Mouse (Mus musculus) G1E (cell line): ENCODE results near the gene Tnrc18. TPM values are rescaled to one million over a fixed set of nuclear protein-coding genes. Genes with fewer than 3 reads are reported as not detected.
"Not testable (repeated sequence)": the region's sequence is repeated elsewhere in the genome, so short reads cannot be mapped to it uniquely, and the experiment has no call there.

Experiments used
- ATAC-seq: 2 replicates; pipeline ENCODE4 v1.8.0; 2016; ENCODE audit warnings: mild to moderate bottlenecking; ENCODE audit not compliant: insufficient number of reproducible peaks, poor library complexity, low FRiP score, severe bottlenecking; ENCODE audit errors: extremely low read depth
- DNase-seq: peaks from one replicate; pipeline ENCODE4 v3.0.0; 2012; ENCODE audit warnings: low spot score
- H3K27me3 ChIP-seq: 2 replicates; pipeline ENCODE4 v1.6.1; 2012; ENCODE audit warnings: mild to moderate bottlenecking, low read length, inconsistent platforms; ENCODE audit not compliant: insufficient read depth
- H3K36me3 ChIP-seq: replicated peaks from 2 replicates; pipeline ENCODE3; 2012; ENCODE audit warnings: mild to moderate bottlenecking, inconsistent platforms
- H3K4me1 ChIP-seq: 2 replicates; pipeline ENCODE4 v1.6.1; 2012; ENCODE audit warnings: low read depth, low read length, inconsistent platforms, mixed read lengths; ENCODE audit not compliant: insufficient read depth
- H3K4me3 ChIP-seq: 2 replicates; pipeline ENCODE4 v1.5.1; 2012; ENCODE audit warnings: low read depth, mild to moderate bottlenecking, inconsistent platforms, low read length, moderate library complexity, mixed read lengths
- H3K9me3 ChIP-seq: replicated peaks from 2 replicates; pipeline ENCODE4 v1.6.1; 2012; ENCODE audit warnings: inconsistent platforms
- CTCF ChIP-seq: IDR thresholded peaks from 2 replicates; pipeline ENCODE4 v1.5.1; 2012; ENCODE audit warnings: low read depth, low read length, inconsistent platforms, mixed read lengths
- GATA1 ChIP-seq: IDR thresholded peaks from 2 replicates; pipeline ENCODE4 v1.6.1; 2012; ENCODE audit warnings: borderline replicate concordance, low read length, inconsistent platforms, mixed read lengths
- GATA2 ChIP-seq: IDR thresholded peaks from 2 replicates; pipeline ENCODE4 v1.6.1; 2012; ENCODE audit warnings: low read depth, low read length, inconsistent platforms, borderline replicate concordance
- POLR2AphosphoS5 ChIP-seq: IDR thresholded peaks from 2 replicates; pipeline ENCODE4 v1.6.1; 2012; ENCODE audit warnings: low read depth, low read length, inconsistent platforms; ENCODE audit not compliant: insufficient replicate concordance
- TAL1 ChIP-seq: conservative IDR thresholded peaks from 2 replicates; pipeline ENCODE4 v1.6.1; 2012; ENCODE audit warnings: low read depth, low read length, inconsistent platforms, mixed read lengths
- polyA plus RNA-seq: library from polyadenylated mRNA; stranded (reverse); fragments of >175 nt; gene quantifications from 2 replicates; pipeline ENCODE4 v1.2.3, GENCODE M21; 2012
- total RNA-seq, 2 experiments: library from RNA; stranded (forward) in 1 of 2; stranded (reverse) in 1 of 2; fragments of 200-1000 nt in 1 of 2; fragments of >200 nt in 1 of 2; fragmentation: Nextera tagmentation in 1 of 2; gene quantifications; 2 replicates each; pipeline ENCODE4 v1.2.3; 2014 to 2017

The Tnrc18 gene
- total and polyA plus RNA-seq, 3 experiments: 5.4 to 81.6 (median 36.3) TPM

DNA sequence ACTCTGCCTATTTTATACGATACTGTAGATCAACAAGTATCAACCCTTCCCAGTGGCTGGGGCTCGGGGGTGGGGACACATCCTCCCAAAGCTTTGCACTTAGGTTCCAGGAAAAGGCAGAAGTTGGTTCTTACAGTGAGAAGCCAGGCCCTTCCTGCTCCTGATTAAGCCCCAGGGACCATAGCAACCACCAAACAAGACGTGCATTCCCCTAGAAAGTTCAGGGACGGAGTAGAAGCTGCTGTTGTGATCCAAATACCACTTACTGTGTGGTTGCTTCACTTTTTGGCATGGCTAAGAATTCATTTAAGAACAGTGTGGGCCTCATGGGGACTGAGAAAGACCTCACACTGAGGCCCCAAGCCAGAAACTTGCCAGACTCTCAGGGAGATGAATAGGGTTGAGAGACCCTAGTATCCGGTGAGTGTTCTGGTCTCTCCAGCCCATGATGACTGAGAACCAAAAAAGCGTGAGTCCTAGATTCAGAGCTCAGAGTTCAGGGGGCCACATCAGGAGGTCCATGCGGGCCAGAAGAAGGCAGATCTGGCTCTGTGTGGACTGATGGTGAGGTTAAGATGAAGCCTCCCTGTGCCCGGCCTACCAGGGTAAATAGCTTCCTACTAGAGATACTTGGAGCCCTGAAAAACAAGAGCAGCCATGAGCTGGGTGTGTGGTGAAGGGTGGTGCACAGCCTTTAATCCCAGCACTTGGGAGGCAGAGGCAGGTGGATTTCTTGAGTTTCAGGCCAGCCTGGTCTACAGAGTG lies 24.1 kb upstream of the Tnrc18 start:
- Histone ChIP-seq H3K9me3 (no peaks in the 10 kb centered on the region), H3K4me3 (no peak overlapping the region), H3K36me3 (no peaks in the 10 kb centered on the region), H3K27me3 (peaks cover 25% of the 10 kb centered on the region), H3K4me1 (peaks cover 18% of the 10 kb centered on the region; the same call in 1 of the 2 replicates)
- TF ChIP-seq POLR2AphosphoS5: no peak
- no peak for TF ChIP-seq GATA1
- TF ChIP-seq CTCF: no peak
- TF ChIP-seq TAL1: no peak
- no peak for TF ChIP-seq GATA2
- ATAC-seq (no peak), DNase-seq (no peak)

DNA sequence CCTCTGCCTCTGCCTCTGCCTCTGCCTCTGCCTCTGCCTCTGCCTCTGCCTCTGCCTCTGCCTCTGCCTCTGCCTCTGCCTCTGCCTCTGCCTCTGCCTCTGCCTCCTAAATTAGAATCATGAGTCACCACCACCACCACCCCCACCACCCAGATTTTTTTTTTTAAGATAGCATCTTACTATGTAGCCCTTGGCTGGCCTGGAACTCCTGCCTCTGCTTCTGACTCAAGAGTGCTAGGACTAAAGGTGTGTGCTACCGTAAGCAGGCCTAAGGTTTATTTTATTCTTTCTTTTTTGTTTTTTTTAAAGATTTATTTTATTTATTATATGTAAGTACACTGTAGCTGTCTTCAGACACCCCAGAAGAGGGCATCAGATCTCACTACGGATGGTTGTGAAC lies 20.0 kb upstream of the Tnrc18 start:
- Histone ChIP-seq H3K4me1 (peaks cover 19% of the 10 kb centered on the region), H3K27me3 (peaks cover 28% of the 10 kb centered on the region)
- not testable (repeated sequence) for H3K4me3 ChIP-seq, H3K9me3 ChIP-seq, H3K36me3 ChIP-seq, DNase-seq, ATAC-seq

DNA sequence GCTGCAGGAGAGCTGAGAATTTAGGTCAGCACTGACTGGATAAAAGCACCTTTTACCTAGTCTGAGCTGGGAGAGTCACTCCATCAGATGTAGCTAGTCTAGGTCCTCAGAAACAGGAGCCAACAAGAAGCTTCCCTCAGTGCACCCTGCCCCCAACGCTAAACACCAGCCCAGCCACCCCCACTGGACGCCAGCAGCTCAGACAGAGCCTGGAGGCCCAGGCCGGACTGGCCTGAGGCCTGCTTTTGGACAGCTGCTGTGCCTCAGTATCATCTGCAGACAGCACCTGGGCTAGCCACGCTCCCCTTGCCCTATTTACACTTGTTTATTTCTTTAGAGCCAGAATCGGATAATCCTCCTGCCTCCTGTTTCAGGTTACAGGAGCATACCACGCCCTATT lies 19.4 kb upstream of the Tnrc18 start:
- no peak for DNase-seq
- Histone ChIP-seq H3K27me3 (peaks cover 28% of the 10 kb centered on the region), H3K4me1 (peaks cover 15% of the 10 kb centered on the region), H3K9me3 (peaks cover 13% of the 10 kb centered on the region), H3K36me3 (no peaks in the 10 kb centered on the region), H3K4me3 (no peak overlapping the region)
- TF ChIP-seq GATA1 (no peak), CTCF (no peak), POLR2AphosphoS5 (no peak), TAL1 (no peak), GATA2 (no peak)
- ATAC-seq: no peak

DNA sequence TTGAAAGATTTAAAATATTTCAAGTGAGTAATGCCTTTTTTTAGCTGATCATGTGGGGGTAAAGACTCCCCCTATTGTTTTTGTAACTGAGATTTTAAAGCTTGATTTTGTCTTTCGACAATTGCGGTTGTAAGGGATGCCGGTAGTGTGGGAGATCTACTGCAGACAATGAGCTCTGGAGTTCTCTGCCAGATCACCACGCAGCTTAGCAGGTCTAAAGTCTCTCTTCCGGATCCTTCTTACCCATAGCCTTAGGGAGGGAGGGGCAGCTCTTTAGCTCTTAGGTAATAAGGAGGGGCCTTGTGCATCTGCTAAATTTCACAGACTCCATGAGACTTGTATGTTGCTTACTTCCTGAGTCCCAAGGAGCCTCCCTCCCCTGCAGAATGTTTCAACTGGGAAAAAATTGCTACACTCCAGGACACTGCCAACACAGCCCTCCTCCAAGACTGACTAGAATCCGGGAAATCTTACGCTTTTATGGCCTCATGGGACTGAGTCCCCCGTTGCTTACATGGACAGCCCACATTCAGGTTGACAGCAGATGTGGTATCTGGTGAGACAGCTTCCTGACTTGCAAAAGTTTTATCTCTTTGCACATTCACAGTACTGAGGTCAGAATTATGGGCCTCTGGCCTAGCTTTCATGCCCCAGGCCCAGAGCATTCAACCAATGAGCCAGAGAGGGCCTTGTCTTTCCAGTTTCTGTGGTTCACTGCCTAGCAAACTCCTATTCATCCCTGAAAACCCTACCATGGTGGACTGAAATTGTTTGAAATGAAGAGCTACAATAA lies 16.4 kb upstream of the Tnrc18 start:
- Histone ChIP-seq H3K4me1 (peaks cover 11% of the 10 kb centered on the region), H3K27me3 (peaks cover 8% of the 10 kb centered on the region; the same call in 1 of the 2 replicates), H3K9me3 (peaks cover 21% of the 10 kb centered on the region), H3K4me3 (no peak overlapping the region), H3K36me3 (no peaks in the 10 kb centered on the region)
- DNase-seq (no peak), ATAC-seq (no peak)
- no peak for TF ChIP-seq GATA1
- TF ChIP-seq POLR2AphosphoS5: no peak
- TF ChIP-seq CTCF: no peak
- TF ChIP-seq TAL1: no peak
- no peak for TF ChIP-seq GATA2

DNA sequence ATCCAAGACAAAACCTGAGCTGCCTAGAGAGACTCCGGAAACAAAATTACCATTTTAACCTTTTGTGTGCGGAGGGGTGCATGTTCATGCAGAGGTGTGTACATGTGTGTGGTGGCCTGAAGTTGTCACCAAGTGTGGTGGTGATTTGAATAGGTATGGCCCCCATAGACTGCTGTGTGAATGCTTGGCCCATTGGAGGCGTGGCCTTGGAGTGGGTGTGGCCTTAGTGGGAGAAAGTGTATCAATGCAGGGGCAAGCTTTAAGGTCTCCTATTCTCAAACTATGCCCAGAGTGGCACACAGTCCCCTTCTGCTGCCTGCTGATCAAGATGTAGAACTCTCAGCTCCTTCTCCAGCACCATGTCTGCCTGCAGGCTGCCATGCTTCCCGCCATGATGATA lies 8.7 kb upstream of the Tnrc18 start:
- peaks cover 33% of the 10 kb centered on the region for H3K27me3 ChIP-seq

DNA sequence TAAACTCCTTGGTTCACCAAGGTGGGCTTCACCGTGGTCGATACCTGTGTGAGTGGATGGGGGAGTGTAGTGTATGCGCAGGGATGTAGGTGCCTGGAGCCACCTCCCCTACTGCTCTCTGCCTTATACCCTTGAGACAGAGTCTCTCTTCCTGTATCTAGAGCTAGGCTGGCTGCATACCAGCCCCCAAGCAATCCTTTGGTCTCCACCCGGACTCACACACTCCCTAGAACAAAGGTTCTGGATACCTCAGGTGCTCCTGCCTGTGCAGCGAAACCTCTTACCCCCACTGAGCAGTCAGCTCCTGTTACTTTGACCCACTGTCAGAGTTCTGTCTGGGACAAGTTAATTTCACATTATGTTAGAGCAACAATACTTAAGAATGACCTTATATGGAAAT lies 8.2 kb upstream of the Tnrc18 start:
- peaks cover 37% of the 10 kb centered on the region for H3K27me3 ChIP-seq
- ATAC-seq (no peak), DNase-seq (no peak)
- no peak for TF ChIP-seq GATA2
- no peak for TF ChIP-seq GATA1
- no peak for TF ChIP-seq CTCF
- TF ChIP-seq TAL1: no peak
- TF ChIP-seq POLR2AphosphoS5: no peak
- H3K36me3 ChIP-seq: no peaks in the 10 kb centered on the region
- no peaks in the 10 kb centered on the region for H3K9me3 ChIP-seq
- no peak overlapping the region for H3K4me3 ChIP-seq
- H3K4me1 ChIP-seq: peaks cover 49% of the 10 kb centered on the region

More for the DNA sequence above, 8.7 kb upstream of the Tnrc18 start:
- H3K4me1 ChIP-seq: peaks cover 47% of the 10 kb centered on the region
- peaks cover under 1% of the 10 kb centered on the region; the same call in 1 of the 2 replicates for H3K9me3 ChIP-seq
- TF ChIP-seq CTCF (no peak), TAL1 (no peak), POLR2AphosphoS5 (no peak), GATA1 (no peak), GATA2 (no peak)
- no peaks in the 10 kb centered on the region for H3K36me3 ChIP-seq
- no peak for DNase-seq
- no peak for ATAC-seq
- no peak overlapping the region for H3K4me3 ChIP-seq
